Mouse (Mus musculus) intestine, postnatal 0 days (tissue): ENCODE results near the gene Tcf12. TPM values are rescaled to one million over a fixed set of nuclear protein-coding genes. Genes with fewer than 3 reads are reported as not detected.

ENCODE experiments used
- ATAC-seq: fragments of 200-750 bp; cut with Nextera tagmentation; 2 replicates; pipeline ENCODE4 v1.8.0; 2017; ENCODE audit warnings: mild to moderate bottlenecking, moderate TSS enrichment, moderate library complexity
- H3K27ac ChIP-seq: fragments of 300-500 bp; sonication (generic); 2 replicates; pipeline ENCODE4 v1.5.1; 2014; ENCODE audit warnings: mild to moderate bottlenecking, low read depth, low read length, moderate library complexity
- H3K27me3 ChIP-seq: fragments of 300-500 bp; sonication (generic); replicated peaks from 2 replicates; pipeline ENCODE4 v1.6.1; 2014; ENCODE audit warnings: low read length, mixed read lengths; ENCODE audit not compliant: control insufficient read depth, insufficient read depth
- H3K36me3 ChIP-seq: fragments of 300-500 bp; sonication (generic); 2 replicates; pipeline ENCODE4 v1.6.1; 2014; ENCODE audit warnings: mild to moderate bottlenecking, moderate library complexity; ENCODE audit not compliant: control insufficient read depth, insufficient read depth
- H3K4me1 ChIP-seq: fragments of 300-500 bp; sonication (generic); replicated peaks from 2 replicates; pipeline ENCODE4 v1.6.1; 2014; ENCODE audit warnings: antibody characterized with exemption, low read length, mixed read lengths; ENCODE audit not compliant: control insufficient read depth, insufficient read depth
- H3K4me2 ChIP-seq: fragments of 300-500 bp; sonication (generic); replicated peaks from 2 replicates; pipeline ENCODE4 v1.6.1; 2014; ENCODE audit warnings: low read depth, mild to moderate bottlenecking, moderate library complexity
- H3K4me3 ChIP-seq: fragments of 300-500 bp; sonication (generic); 2 replicates; pipeline ENCODE4 v1.5.1; 2014; ENCODE audit warnings: low read depth, low read length
- H3K9ac ChIP-seq: fragments of 300-500 bp; sonication (generic); 2 replicates; pipeline ENCODE4 v1.6.1; 2014; ENCODE audit warnings: mild to moderate bottlenecking, low read depth, low read length
- H3K9me3 ChIP-seq: fragments of 300-500 bp; sonication (generic); 2 replicates; pipeline ENCODE4 v1.6.1; 2016; ENCODE audit warnings: mixed run types; ENCODE audit not compliant: control insufficient read depth
- CTCF ChIP-seq: sonication (generic); IDR thresholded peaks from 2 replicates; pipeline ENCODE4 v1.5.1; 2016; ENCODE audit warnings: low read depth, mild to moderate bottlenecking, control low read depth, antibody characterized with exemption, moderate library complexity
- WGBS: fragments of 180-500 bp; shearing (Covaris S2); extraction: QIAGEN DNeasy Blood & Tissue Kit; methylation state at CpG from one replicate; pipeline ENCODE4 v1.1.7; 2014; 5-methylcytosine and 5-hydroxymethylcytosine counted together
- polyA plus RNA-seq: library from polyadenylated mRNA; unstranded; fragments of >200 nt; fragmentation: Nextera tagmentation; extraction: Ambion mirVana; gene quantifications from 2 replicates; pipeline ENCODE4 v1.2.1, GENCODE M21; 2015

The Tcf12 gene
- polyA plus RNA-seq, 1 experiment from 2014 or later = 19.1 TPM

GRCm38 (mm10) chr9:71942424-71942823, 169.2 kb downstream of the Tcf12 start:
- H3K27me3 ChIP-seq = no peaks in the 10 kb centered on the region
- TF ChIP-seq CTCF = no peak
- no peaks in the 10 kb centered on the region for H3K36me3 ChIP-seq
- H3K9me3 ChIP-seq = no peaks in the 10 kb centered on the region
- no peak overlapping the region for H3K9ac ChIP-seq
- no peak overlapping the region for H3K4me3 ChIP-seq
- H3K4me1 ChIP-seq = no peaks in the 10 kb centered on the region
- no peak overlapping the region for H3K27ac ChIP-seq
- H3K4me2 ChIP-seq = no peak overlapping the region
- peak; percentile 46; the same call in 1 of the 2 replicates for ATAC-seq

GRCm38 (mm10) chr9:71940016-71940415, 171.7 kb downstream of the Tcf12 start:
- no peaks in the 10 kb centered on the region for H3K36me3 ChIP-seq
- no peaks in the 10 kb centered on the region for H3K9me3 ChIP-seq
- no peak overlapping the region for H3K4me3 ChIP-seq
- H3K4me2 ChIP-seq = no peak overlapping the region; the same call in 1 of the 2 replicates
- no peak overlapping the region for H3K9ac ChIP-seq
- H3K27me3 ChIP-seq = no peaks in the 10 kb centered on the region
- peak; percentile 81 for ATAC-seq
- no peaks in the 10 kb centered on the region; the same call in 1 of the 2 replicates for H3K4me1 ChIP-seq
- H3K27ac ChIP-seq = no peak overlapping the region
- no peak for TF ChIP-seq CTCF

- Histone ChIP-seq H3K4me2 (no peak overlapping the region), H3K27me3 (no peaks in the 10 kb centered on the region), H3K36me3 (no peaks in the 10 kb centered on the region), H3K27ac (no peak overlapping the region), H3K4me1 (no peaks in the 10 kb centered on the region; the same call in 1 of the 2 replicates), H3K4me3 (no peak overlapping the region), H3K9me3 (no peaks in the 10 kb centered on the region), H3K9ac (no peak overlapping the region)
- 0 out of 2 replicates have a peak, but pooled peaks have one; percentile 46 for ATAC-seq
- WGBS = 23% methylated on average over 1 of the region's 1 CpGs
- no peak for TF ChIP-seq CTCF
Observed at GRCm38 (mm10) chr9:71936199-71936598, 175.5 kb downstream of the Tcf12 start.

GRCm38 (mm10) chr9:71934833-71935232, 176.8 kb downstream of the Tcf12 start:
- WGBS = 63% methylated on average over 3 of the region's 3 CpGs
- H3K27me3 ChIP-seq = no peaks in the 10 kb centered on the region
- no peak overlapping the region for H3K27ac ChIP-seq
- H3K9me3 ChIP-seq = no peaks in the 10 kb centered on the region
- no peak overlapping the region for H3K4me2 ChIP-seq
- no peak for TF ChIP-seq CTCF
- H3K4me3 ChIP-seq = no peak overlapping the region
- no peaks in the 10 kb centered on the region for H3K36me3 ChIP-seq
- no peaks in the 10 kb centered on the region; the same call in 1 of the 2 replicates for H3K4me1 ChIP-seq
- ATAC-seq = no peak
- no peak overlapping the region for H3K9ac ChIP-seq

- H3K36me3 ChIP-seq = no peaks in the 10 kb centered on the region
- no peak overlapping the region for H3K4me2 ChIP-seq
- H3K4me3 ChIP-seq = no peak overlapping the region
- H3K9me3 ChIP-seq = no peaks in the 10 kb centered on the region
- no peaks in the 10 kb centered on the region; the same call in 1 of the 2 replicates for H3K4me1 ChIP-seq
- H3K27ac ChIP-seq = no peak overlapping the region
- no peak for ATAC-seq
- H3K27me3 ChIP-seq = no peaks in the 10 kb centered on the region
- no peak overlapping the region for H3K9ac ChIP-seq
- no peak for TF ChIP-seq CTCF
Observed at GRCm38 (mm10) chr9:71931965-71932364, 179.7 kb downstream of the Tcf12 start.

GRCm38 (mm10) chr9:71931358-71931715, 180.3 kb downstream of the Tcf12 start:
- Histone ChIP-seq H3K9me3 (no peaks in the 10 kb centered on the region), H3K27me3 (no peaks in the 10 kb centered on the region), H3K4me1 (no peaks in the 10 kb centered on the region), H3K36me3 (no peaks in the 10 kb centered on the region), H3K9ac (no peak overlapping the region), H3K4me3 (no peak overlapping the region), H3K27ac (no peak overlapping the region), H3K4me2 (no peak overlapping the region)
- 63% methylated on average over 8 of the region's 8 CpGs for WGBS
- no peak for ATAC-seq
- TF ChIP-seq CTCF = no peak
